Mouse (Mus musculus): Measurements from ENCODE around the gene Sfxn5. TPM values are rescaled to one million over a fixed set of nuclear protein-coding genes. Genes with fewer than 3 reads are reported as not detected.

The Sfxn5 gene
- polyA plus RNA-seq, 1 experiment, result 23.6 TPM

- H3K27ac ChIP-seq (ENCODE audit: insufficient read depth, low read depth, low read length), result no peak overlapping the region
- no peaks in the 10 kb centered on the region for H3K36me3 ChIP-seq (ENCODE audit: control insufficient read depth, insufficient read depth, low read length)
- no peaks in the 10 kb centered on the region for H3K27me3 ChIP-seq (replicated peaks; ENCODE audit: control insufficient read depth, insufficient read depth, low read length)
- TF ChIP-seq POLR2A (IDR thresholded peaks at IDR 0.05; ENCODE audit: low read depth, low read length) (no peak), CTCF (conservative IDR thresholded peaks at IDR 0.05; ENCODE audit: insufficient read depth, insufficient read length, low read depth, low read length) (no peak)
- H3K4me3 ChIP-seq (ENCODE audit: insufficient read depth, low read depth, low read length), result no peak overlapping the region
- H3K4me1 ChIP-seq (ENCODE audit: control insufficient read depth, insufficient read depth, low read length), result peaks cover 20% of the 10 kb centered on the region; the same call in 1 of the 2 replicates
- 77% methylated on average over 6 of the region's 6 CpGs for WGBS
- DNase-seq, result no peak
Observed at GRCm38 (mm10) chr6:85354709-85355108, 21.5 kb upstream of the Sfxn5 start.

GRCm38 (mm10) chr6:85353706-85354105 is 20.5 kb upstream of the Sfxn5 start:
- Histone ChIP-seq H3K4me1 (ENCODE audit: control insufficient read depth, insufficient read depth, low read length) (peaks cover 26% of the 10 kb centered on the region), H3K27ac (ENCODE audit: insufficient read depth, low read depth, low read length) (no peak overlapping the region), H3K4me3 (ENCODE audit: insufficient read depth, low read depth, low read length) (no peak overlapping the region), H3K36me3 (ENCODE audit: control insufficient read depth, insufficient read depth, low read length) (no peaks in the 10 kb centered on the region), H3K27me3 (replicated peaks; ENCODE audit: control insufficient read depth, insufficient read depth, low read length) (no peaks in the 10 kb centered on the region)
- DNase-seq, result no peak
- WGBS, result 73% methylated on average over 3 of the region's 3 CpGs
- no peak for TF ChIP-seq CTCF (conservative IDR thresholded peaks at IDR 0.05; ENCODE audit: insufficient read depth, insufficient read length, low read depth, low read length)
- TF ChIP-seq POLR2A (IDR thresholded peaks at IDR 0.05; ENCODE audit: low read depth, low read length), result no peak

- Histone ChIP-seq H3K36me3 (ENCODE audit: control insufficient read depth, insufficient read depth, low read length) (no peaks in the 10 kb centered on the region), H3K4me1 (ENCODE audit: control insufficient read depth, insufficient read depth, low read length) (peaks cover 13% of the 10 kb centered on the region), H3K27ac (ENCODE audit: insufficient read depth, low read depth, low read length) (no peak overlapping the region), H3K4me3 (ENCODE audit: insufficient read depth, low read depth, low read length) (no peak overlapping the region), H3K27me3 (replicated peaks; ENCODE audit: control insufficient read depth, insufficient read depth, low read length) (no peaks in the 10 kb centered on the region)
- 89% methylated on average over 1 of the region's 1 CpGs for WGBS
- no peak for TF ChIP-seq POLR2A (IDR thresholded peaks at IDR 0.05; ENCODE audit: low read depth, low read length)
- DNase-seq, result no peak
Observed at GRCm38 (mm10) chr6:85350157-85350556, 16.9 kb upstream of the Sfxn5 start.

- peak; percentile 68 for DNase-seq
- Histone ChIP-seq H3K4me3 (ENCODE audit: insufficient read depth, low read depth, low read length) (no peak overlapping the region), H3K27me3 (replicated peaks; ENCODE audit: control insufficient read depth, insufficient read depth, low read length) (no peaks in the 10 kb centered on the region), H3K27ac (ENCODE audit: insufficient read depth, low read depth, low read length) (peak overlapping the region; percentile 54), H3K36me3 (ENCODE audit: control insufficient read depth, insufficient read depth, low read length) (no peaks in the 10 kb centered on the region), H3K4me1 (ENCODE audit: control insufficient read depth, insufficient read depth, low read length) (peaks cover 13% of the 10 kb centered on the region)
- no peak for TF ChIP-seq CTCF (conservative IDR thresholded peaks at IDR 0.05; ENCODE audit: insufficient read depth, insufficient read length, low read depth, low read length)
- no peak for TF ChIP-seq POLR2A (IDR thresholded peaks at IDR 0.05; ENCODE audit: low read depth, low read length)
- 29% methylated on average over 7 of the region's 7 CpGs for WGBS
Observed at GRCm38 (mm10) chr6:85349246-85349645, 16.0 kb upstream of the Sfxn5 start.

GRCm38 (mm10) chr6:85348133-85348532 is 14.9 kb upstream of the Sfxn5 start:
- TF ChIP-seq CTCF (conservative IDR thresholded peaks at IDR 0.05; ENCODE audit: insufficient read depth, insufficient read length, low read depth, low read length) (no peak), POLR2A (IDR thresholded peaks at IDR 0.05; ENCODE audit: low read depth, low read length) (no peak)
- WGBS, result 92% methylated on average over 11 of the region's 11 CpGs
- no peak for DNase-seq
- H3K27ac ChIP-seq (ENCODE audit: insufficient read depth, low read depth, low read length), result peak overlapping the region; percentile 54; the same call in 1 of the 2 replicates
- H3K27me3 ChIP-seq (replicated peaks; ENCODE audit: control insufficient read depth, insufficient read depth, low read length), result no peaks in the 10 kb centered on the region
- H3K4me1 ChIP-seq (ENCODE audit: control insufficient read depth, insufficient read depth, low read length), result peaks cover 13% of the 10 kb centered on the region
- H3K36me3 ChIP-seq (ENCODE audit: control insufficient read depth, insufficient read depth, low read length), result no peaks in the 10 kb centered on the region
- no peak overlapping the region for H3K4me3 ChIP-seq (ENCODE audit: insufficient read depth, low read depth, low read length)

GRCm38 (mm10) chr6:85346028-85346634 is 12.9 kb upstream of the Sfxn5 start:
- DNase-seq, result peak; percentile 92
- no peaks in the 10 kb centered on the region for H3K36me3 ChIP-seq (ENCODE audit: control insufficient read depth, insufficient read depth, low read length)
- H3K4me1 ChIP-seq (ENCODE audit: control insufficient read depth, insufficient read depth, low read length), result peaks cover 13% of the 10 kb centered on the region
- H3K4me3 ChIP-seq (ENCODE audit: insufficient read depth, low read depth, low read length), result no peak overlapping the region
- no peaks in the 10 kb centered on the region for H3K27me3 ChIP-seq (replicated peaks; ENCODE audit: control insufficient read depth, insufficient read depth, low read length)
- H3K27ac ChIP-seq (ENCODE audit: insufficient read depth, low read depth, low read length), result no peak overlapping the region; the same call in 1 of the 2 replicates
- no peak for TF ChIP-seq POLR2A (IDR thresholded peaks at IDR 0.05; ENCODE audit: low read depth, low read length)
- TF ChIP-seq CTCF (conservative IDR thresholded peaks at IDR 0.05; ENCODE audit: insufficient read depth, insufficient read length, low read depth, low read length), result peak; percentile 99
- WGBS, result 36% methylated on average over 6 of the region's 6 CpGs

- Histone ChIP-seq H3K4me1 (ENCODE audit: control insufficient read depth, insufficient read depth, low read length) (peaks cover 13% of the 10 kb centered on the region), H3K36me3 (ENCODE audit: control insufficient read depth, insufficient read depth, low read length) (no peaks in the 10 kb centered on the region), H3K27ac (ENCODE audit: insufficient read depth, low read depth, low read length) (no peak overlapping the region), H3K27me3 (replicated peaks; ENCODE audit: control insufficient read depth, insufficient read depth, low read length) (no peaks in the 10 kb centered on the region), H3K4me3 (ENCODE audit: insufficient read depth, low read depth, low read length) (no peak overlapping the region)
- DNase-seq, result no peak
- TF ChIP-seq CTCF (conservative IDR thresholded peaks at IDR 0.05; ENCODE audit: insufficient read depth, insufficient read length, low read depth, low read length) (no peak), POLR2A (IDR thresholded peaks at IDR 0.05; ENCODE audit: low read depth, low read length) (no peak)
Observed at GRCm38 (mm10) chr6:85344929-85345328, 11.7 kb upstream of the Sfxn5 start.
